Mouse (Mus musculus): ENCODE results near the gene 1700056E22Rik.

The 1700056E22Rik gene

GRCm38 (mm10) chr1:184034011-184034557 lies at the start of gene 1700056E22Rik:
TSS of gene 1700056E22Rik (minus strand) at chr1:184034301.
- peak; percentile 97 for DNase-seq (ENCODE audit: low spot score)

- peak; percentile 19 for DNase-seq (ENCODE audit: low spot score)
Observed at GRCm38 (mm10) chr1:184083166-184083565, 49.1 kb upstream of the 1700056E22Rik start.

GRCm38 (mm10) chr1:184082661-184083060 lies 48.6 kb upstream of the 1700056E22Rik start:
- DNase-seq (ENCODE audit: low spot score): no peak

- DNase-seq (ENCODE audit: low spot score): no peak
Observed at GRCm38 (mm10) chr1:184079304-184079703, 45.2 kb upstream of the 1700056E22Rik start.

DNA sequence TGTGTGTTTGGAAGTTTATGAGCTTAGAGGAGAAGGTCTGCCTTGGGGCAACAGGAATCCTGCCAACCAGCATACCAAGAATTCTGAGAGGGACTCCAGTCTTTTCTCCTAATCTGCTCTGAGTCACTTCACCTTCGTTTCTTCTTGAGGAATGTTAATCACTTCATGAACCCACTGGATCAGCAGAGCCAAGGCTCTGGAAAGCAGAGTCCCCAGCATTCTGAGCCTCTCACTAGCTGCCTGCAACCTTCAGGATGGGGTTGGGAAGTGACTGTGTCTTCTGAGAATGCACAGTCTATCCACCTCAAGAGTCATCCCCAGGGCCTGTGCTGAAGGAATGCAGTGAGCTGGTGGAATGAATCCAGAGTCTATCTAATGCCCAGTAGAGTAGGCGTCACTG lies 42.7 kb upstream of the 1700056E22Rik start:
- no peak for DNase-seq (ENCODE audit: low spot score)

GRCm38 (mm10) chr1:184076065-184076464 lies 42.0 kb upstream of the 1700056E22Rik start:
- no peak for DNase-seq (ENCODE audit: low spot score)

DNA sequence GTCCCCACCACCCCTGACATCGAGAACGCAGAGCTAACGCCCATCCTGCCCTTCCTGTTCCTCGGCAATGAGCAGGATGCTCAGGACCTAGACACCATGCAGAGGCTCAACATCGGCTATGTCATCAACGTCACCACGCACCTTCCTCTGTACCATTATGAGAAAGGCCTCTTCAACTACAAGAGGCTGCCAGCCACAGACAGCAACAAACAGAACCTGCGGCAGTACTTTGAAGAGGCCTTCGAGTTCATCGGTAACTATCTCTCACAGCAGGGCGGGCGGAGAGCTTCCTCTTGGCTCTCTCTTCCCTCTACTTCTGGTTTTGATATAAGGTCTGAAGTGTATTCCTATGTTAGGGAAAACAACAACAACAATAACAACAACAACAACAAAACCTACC lies 34.9 kb upstream of the 1700056E22Rik start:
- no peak for DNase-seq (ENCODE audit: low spot score)

DNA sequence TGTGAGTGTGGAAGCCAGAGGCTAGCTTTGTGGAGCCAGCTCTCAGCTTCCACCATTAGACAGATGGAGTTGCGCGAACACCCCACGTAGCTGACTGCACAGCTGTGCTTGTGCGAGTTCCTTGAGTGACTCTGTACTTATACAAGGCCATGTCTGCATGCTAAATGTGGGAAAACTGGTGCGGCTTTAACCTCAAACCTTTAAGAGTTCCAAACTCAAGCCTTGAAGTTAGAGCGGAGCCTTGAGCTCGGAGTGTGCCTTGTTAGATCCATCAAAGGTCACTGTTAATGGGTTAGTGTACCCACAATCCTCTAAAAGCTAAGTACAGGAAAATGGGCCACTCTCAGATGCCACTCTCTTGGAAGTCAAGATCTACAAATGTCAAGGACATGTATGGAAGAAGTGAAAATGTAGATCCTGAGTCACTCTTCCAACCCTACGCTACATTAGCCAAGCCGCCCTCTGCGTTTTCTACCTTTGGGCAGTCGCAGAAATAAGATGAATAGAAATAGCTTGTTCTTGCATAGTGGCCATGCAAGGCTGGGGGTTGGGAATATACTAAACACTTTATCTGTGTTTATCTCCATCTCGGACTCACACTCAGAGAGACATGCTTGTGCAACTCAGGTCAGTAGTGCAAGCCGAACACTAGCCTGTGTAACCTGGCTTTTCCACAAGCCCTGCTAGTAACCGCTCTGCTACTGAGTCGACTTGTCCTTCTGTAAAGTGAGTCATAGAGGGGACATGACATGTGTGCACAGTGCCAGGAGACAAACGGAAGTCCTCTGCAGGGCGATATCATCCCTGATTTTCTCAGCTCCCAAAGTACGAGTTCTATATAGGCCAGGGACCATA lies 33.8 kb upstream of the 1700056E22Rik start:
- no peak for DNase-seq (ENCODE audit: low spot score)

- no peak for DNase-seq (ENCODE audit: low spot score)
Observed at GRCm38 (mm10) chr1:184066460-184067287, 32.6 kb upstream of the 1700056E22Rik start.

- DNase-seq (ENCODE audit: low spot score): no peak
Observed at GRCm38 (mm10) chr1:184065589-184066361, 31.7 kb upstream of the 1700056E22Rik start.

DNA sequence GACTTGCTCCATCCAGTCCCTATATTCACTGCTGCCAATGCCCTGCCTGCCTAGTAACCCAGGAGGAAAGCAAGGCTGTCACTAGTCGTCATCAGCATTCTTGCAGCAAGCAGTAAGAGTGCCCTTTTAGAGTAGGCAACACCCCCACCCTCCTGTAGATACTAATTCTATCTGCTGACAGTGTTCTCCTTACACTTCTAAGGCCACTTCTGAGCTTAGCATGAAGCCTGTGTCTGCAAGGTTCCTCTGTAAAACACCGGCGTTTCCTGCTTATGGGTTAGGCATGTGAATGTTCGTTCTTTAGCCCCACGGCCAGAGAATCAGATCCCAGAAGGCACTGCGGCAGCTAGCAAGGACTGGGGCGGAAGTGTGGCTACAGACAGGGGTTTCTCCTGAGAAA lies 30.2 kb upstream of the 1700056E22Rik start:
- DNase-seq (ENCODE audit: low spot score): no peak

GRCm38 (mm10) chr1:184061901-184062300 lies 27.8 kb upstream of the 1700056E22Rik start:
- no peak for DNase-seq (ENCODE audit: low spot score)

DNA sequence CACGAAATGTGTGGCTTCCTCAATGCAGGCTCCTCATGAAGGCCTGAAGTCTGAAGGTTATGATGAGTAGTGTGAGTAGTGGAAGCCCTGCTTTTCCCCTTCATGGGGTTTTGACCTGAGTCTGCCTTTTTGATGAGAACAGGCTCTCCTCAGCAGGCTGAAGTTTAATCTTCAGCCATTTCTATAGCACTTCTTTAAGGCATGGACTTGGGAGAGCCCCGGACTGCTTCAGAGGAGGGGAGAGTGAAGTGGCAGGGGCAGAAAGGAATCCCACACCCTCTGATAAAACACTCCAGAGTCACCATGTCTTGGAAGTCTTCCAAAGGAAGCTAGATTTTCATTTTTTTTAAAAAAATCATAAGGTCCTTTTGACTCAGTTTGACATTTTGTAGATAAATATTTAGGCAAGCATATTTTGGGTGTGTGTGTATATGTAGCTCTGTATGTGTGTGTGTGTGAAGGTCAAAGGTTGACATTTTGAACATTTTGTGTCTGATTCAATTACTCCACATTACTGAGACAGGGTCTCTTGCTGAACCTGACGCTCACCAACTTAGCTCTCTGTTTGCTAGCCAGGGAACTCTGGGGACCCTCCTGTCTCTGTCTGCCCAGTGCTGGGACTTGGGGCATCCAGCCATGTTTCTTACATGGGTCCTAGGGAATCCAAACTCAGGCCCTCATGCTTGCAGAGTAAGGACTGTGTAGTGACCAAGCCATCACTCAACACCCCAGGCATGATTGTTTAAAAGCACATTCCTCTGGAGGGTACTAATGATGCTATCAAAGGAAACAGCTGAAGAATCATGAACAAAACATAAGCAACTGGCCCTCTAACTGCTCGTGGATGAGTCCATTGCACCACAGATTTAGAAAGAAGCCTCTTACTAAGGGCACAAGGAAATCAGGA lies 27.0 kb upstream of the 1700056E22Rik start:
- DNase-seq (ENCODE audit: low spot score): no peak

DNA sequence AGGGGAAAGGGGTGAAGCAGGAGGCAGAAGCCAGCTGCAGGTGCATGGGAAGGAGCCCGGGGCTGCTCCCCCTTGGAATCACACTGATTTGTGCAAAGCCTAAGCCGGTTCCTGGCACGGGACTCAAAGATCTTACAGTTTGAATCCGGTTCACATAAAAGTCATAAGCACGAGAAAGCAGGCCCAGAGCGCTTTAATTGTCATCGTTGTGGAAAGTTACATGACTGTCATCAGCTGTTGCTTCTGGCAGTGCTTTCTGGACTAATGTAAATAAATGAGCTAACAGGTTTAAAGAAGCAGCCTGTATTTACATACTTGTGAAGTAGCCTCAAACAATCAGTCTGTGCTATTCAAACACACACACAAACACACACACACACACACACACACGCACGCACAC lies 26.3 kb upstream of the 1700056E22Rik start:
- no peak for DNase-seq (ENCODE audit: low spot score)

GRCm38 (mm10) chr1:184059814-184060213 lies 25.7 kb upstream of the 1700056E22Rik start:
- no peak for DNase-seq (ENCODE audit: low spot score)

GRCm38 (mm10) chr1:184058206-184058605 lies 24.1 kb upstream of the 1700056E22Rik start:
- no peak for DNase-seq (ENCODE audit: low spot score)

DNA sequence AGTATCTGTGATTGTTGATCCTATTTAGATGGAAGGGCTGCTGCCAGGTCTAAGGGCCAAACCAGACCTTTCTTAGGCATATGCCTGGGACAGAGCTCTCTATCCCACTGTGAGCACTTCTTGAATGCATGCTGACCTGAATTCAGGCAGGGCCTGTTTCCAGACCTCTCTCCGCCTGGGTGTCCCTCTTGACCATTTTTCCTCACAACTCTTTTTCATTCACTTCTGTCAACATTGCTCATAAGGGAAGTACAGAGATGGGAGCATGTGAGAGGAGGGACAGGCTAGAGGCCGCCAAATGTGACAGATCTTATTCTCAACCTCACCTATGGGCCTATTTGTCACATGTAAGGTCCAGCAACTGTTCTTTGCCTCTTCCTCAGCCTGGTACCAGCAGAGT lies 20.1 kb upstream of the 1700056E22Rik start:
- no peak for DNase-seq (ENCODE audit: low spot score)

- DNase-seq (ENCODE audit: low spot score): no peak
Observed at GRCm38 (mm10) chr1:184053711-184054110, 19.6 kb upstream of the 1700056E22Rik start.

- no peak for DNase-seq (ENCODE audit: low spot score)
Observed at GRCm38 (mm10) chr1:184053141-184053540, 19.0 kb upstream of the 1700056E22Rik start.

DNA sequence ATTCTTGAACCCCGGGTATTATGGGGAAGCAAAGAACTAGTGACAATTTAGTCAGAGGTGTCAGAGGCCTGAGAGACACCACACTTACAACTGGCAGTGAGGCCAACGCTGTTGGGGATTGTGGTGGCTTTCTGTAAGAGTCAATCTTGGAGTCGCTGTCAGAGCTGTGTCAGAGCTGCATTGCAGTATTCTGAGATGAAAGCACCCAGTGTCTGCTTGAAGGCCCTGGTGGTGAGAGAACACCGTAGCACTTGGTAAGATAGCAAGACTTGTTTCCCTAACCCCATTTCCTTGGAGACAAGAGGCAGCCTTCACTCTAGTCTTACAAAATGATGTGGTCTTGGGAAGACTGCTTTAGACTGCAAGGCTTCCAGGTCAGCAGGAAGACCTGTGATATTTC lies 18.2 kb upstream of the 1700056E22Rik start:
- no peak for DNase-seq (ENCODE audit: low spot score)

- no peak for DNase-seq (ENCODE audit: low spot score)
Observed at GRCm38 (mm10) chr1:184051824-184052223, 17.7 kb upstream of the 1700056E22Rik start.
